Mouse (Mus musculus) midbrain, embryonic 10.5 days (tissue): ENCODE results near the gene Atg4c. TPM values are rescaled to one million over a fixed set of nuclear protein-coding genes. Genes with fewer than 3 reads are reported as not detected.

Source experiments
- DNase-seq: peaks from one replicate; pipeline ENCODE4 v3.0.0-alpha.2; 2017; ENCODE audit warnings: low spot score
- H3K27ac ChIP-seq: fragments of 300-500 bp; sonication (generic); replicated peaks from 2 replicates; pipeline ENCODE4 v1.5.1; 2016; ENCODE audit warnings: mild to moderate bottlenecking
- H3K27me3 ChIP-seq: fragments of 300-500 bp; sonication (generic); 2 replicates; pipeline ENCODE4 v1.6.1; 2016; ENCODE audit warnings: low read depth, mild to moderate bottlenecking; ENCODE audit not compliant: poor library complexity, severe bottlenecking
- H3K36me3 ChIP-seq: fragments of 300-500 bp; sonication (generic); 2 replicates; pipeline ENCODE4 v1.6.1; 2016; ENCODE audit warnings: mild to moderate bottlenecking, moderate library complexity
- H3K4me1 ChIP-seq: fragments of 300-500 bp; sonication (generic); 2 replicates; pipeline ENCODE4 v1.6.1; 2016
- H3K4me3 ChIP-seq: fragments of 300-500 bp; sonication (generic); 2 replicates; pipeline ENCODE4 v1.5.1; 2016; ENCODE audit warnings: mild to moderate bottlenecking, moderate library complexity
- H3K9me3 ChIP-seq: fragments of 300-500 bp; sonication (generic); replicated peaks from 2 replicates; pipeline ENCODE4 v1.6.1; 2016; ENCODE audit warnings: mild to moderate bottlenecking
- WGBS: fragments of 180-500 bp; shearing (Covaris S2); methylation state at CpG from one replicate; pipeline ENCODE4 v1.1.7; 2016; 5-methylcytosine and 5-hydroxymethylcytosine counted together
- polyA plus RNA-seq: library from polyadenylated mRNA; unstranded; fragments of >200 nt; fragmentation: Nextera tagmentation; extraction: Ambion mirVana; gene quantifications from 2 replicates; pipeline ENCODE4 v1.2.1, GENCODE M21; 2016

Atg4c gene
- polyA plus RNA-seq, result 11.6 and 15.2 TPM in 2 replicates

GRCm38 (mm10) chr4:99193810-99194582, at the start of gene Atg4c:
TSS of gene Atg4c (plus strand) at chr4:99193934.
- no peaks in the 10 kb centered on the region for H3K9me3 ChIP-seq

DNA sequence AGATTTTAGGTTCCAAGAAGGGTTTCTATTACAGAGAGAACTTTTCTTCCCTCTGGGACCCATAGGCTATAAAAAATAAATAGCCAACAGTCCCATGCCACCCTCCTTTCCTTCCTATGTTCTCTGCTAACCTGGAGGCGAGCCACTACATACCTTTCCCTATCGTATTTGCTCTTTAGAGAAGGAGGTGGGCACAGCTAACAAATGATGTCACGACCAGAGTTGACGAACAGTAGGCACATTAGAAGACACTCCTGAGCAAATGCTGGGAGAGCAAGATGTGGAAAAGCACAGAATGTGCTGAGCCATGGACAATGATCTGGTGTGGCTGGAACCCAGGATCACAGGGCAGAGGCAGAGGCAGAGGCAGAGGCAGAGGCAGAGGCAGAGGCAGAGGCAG, 42.3 kb upstream of the Atg4c start:
- no peak overlapping the region for H3K27ac ChIP-seq
- H3K27me3 ChIP-seq, result peaks cover 16% of the 10 kb centered on the region
- H3K36me3 ChIP-seq, result no peaks in the 10 kb centered on the region
- no peak for DNase-seq
- H3K9me3 ChIP-seq, result no peaks in the 10 kb centered on the region
- H3K4me3 ChIP-seq, result no peak overlapping the region
- 0 out of 2 replicates have a peak, but pooled peaks cover 3% of the 10 kb centered on the region for H3K4me1 ChIP-seq
- WGBS, result 92% methylated on average over 4 of the region's 4 CpGs

More at GRCm38 (mm10) chr4:99193810-99194582, at the start of gene Atg4c:
- DNase-seq, result peak; percentile 88
- no peaks in the 10 kb centered on the region for H3K36me3 ChIP-seq
- H3K4me3 ChIP-seq, result peak within 1 kb of the TSS; percentile 75
- WGBS, result under 1% methylated on average over 50 of the region's 50 CpGs
- peak within 1 kb of the TSS; percentile 97 for H3K27ac ChIP-seq
- H3K27me3 ChIP-seq, result no peaks in the 10 kb centered on the region
- peaks cover 17% of the 10 kb centered on the region for H3K4me1 ChIP-seq

GRCm38 (mm10) chr4:99151885-99152558, 41.7 kb upstream of the Atg4c start:
- DNase-seq, result no peak
- no peaks in the 10 kb centered on the region for H3K9me3 ChIP-seq
- no peak overlapping the region for H3K4me3 ChIP-seq
- peaks cover 22% of the 10 kb centered on the region for H3K27me3 ChIP-seq
- 0 out of 2 replicates have a peak, but pooled peaks cover 3% of the 10 kb centered on the region for H3K4me1 ChIP-seq
- no peak overlapping the region for H3K27ac ChIP-seq
- H3K36me3 ChIP-seq, result no peaks in the 10 kb centered on the region
- WGBS, result 64% methylated on average over 4 of the region's 4 CpGs

- no peak overlapping the region for H3K4me3 ChIP-seq
- no peak for DNase-seq
- no peaks in the 10 kb centered on the region for H3K9me3 ChIP-seq
- H3K27me3 ChIP-seq, result peaks cover 52% of the 10 kb centered on the region
- H3K4me1 ChIP-seq, result peaks cover 20% of the 10 kb centered on the region
- no peaks in the 10 kb centered on the region for H3K36me3 ChIP-seq
- WGBS, result 70% methylated on average over 11 of the region's 11 CpGs
- no peak overlapping the region for H3K27ac ChIP-seq
Measured at GRCm38 (mm10) chr4:99156641-99157307, 37.0 kb upstream of the Atg4c start.

- DNase-seq, result no peak
- H3K36me3 ChIP-seq, result no peaks in the 10 kb centered on the region
- H3K27me3 ChIP-seq, result peaks cover 69% of the 10 kb centered on the region
- WGBS, result 93% methylated on average over 5 of the region's 5 CpGs
- no peaks in the 10 kb centered on the region for H3K9me3 ChIP-seq
- H3K4me1 ChIP-seq, result peaks cover 36% of the 10 kb centered on the region
- H3K27ac ChIP-seq, result no peak overlapping the region
- no peak overlapping the region for H3K4me3 ChIP-seq
Measured at GRCm38 (mm10) chr4:99158495-99158894, 35.2 kb upstream of the Atg4c start.

DNA sequence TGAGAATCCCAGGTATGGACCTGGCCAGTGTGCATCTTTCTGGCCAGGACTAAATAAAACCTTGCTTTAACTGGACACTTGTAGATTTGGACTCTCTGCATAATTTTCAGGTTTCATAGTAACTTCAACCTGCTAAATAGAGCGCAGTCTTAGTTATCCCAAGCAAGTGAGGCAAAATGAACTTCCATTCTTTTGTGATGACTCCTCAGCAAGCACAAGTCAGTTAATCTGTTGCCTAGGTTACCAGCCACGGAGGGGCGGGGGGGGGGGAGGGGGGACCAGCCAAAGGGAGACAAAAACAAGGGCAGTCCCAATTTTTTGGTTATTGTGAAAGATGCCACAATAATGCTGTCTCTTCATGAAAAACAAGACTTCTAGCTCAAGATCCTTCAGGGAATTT, 33.3 kb upstream of the Atg4c start:
- Histone ChIP-seq H3K9me3 (no peaks in the 10 kb centered on the region), H3K36me3 (no peaks in the 10 kb centered on the region), H3K27me3 (peaks cover 80% of the 10 kb centered on the region), H3K27ac (peak overlapping the region; percentile 59; the same call in 1 of the 2 replicates), H3K4me3 (no peak overlapping the region), H3K4me1 (peaks cover 41% of the 10 kb centered on the region)
- WGBS, result 7% methylated on average over 3 of the region's 3 CpGs
- peak; percentile 65 for DNase-seq

- Histone ChIP-seq H3K27me3 (peaks cover 80% of the 10 kb centered on the region), H3K4me1 (peaks cover 41% of the 10 kb centered on the region), H3K9me3 (no peaks in the 10 kb centered on the region), H3K36me3 (no peaks in the 10 kb centered on the region), H3K4me3 (no peak overlapping the region), H3K27ac (no peak overlapping the region)
- no peak for DNase-seq
- WGBS, result 19% methylated on average over 5 of the region's 5 CpGs
Measured at GRCm38 (mm10) chr4:99160899-99161298, 32.8 kb upstream of the Atg4c start.

DNA sequence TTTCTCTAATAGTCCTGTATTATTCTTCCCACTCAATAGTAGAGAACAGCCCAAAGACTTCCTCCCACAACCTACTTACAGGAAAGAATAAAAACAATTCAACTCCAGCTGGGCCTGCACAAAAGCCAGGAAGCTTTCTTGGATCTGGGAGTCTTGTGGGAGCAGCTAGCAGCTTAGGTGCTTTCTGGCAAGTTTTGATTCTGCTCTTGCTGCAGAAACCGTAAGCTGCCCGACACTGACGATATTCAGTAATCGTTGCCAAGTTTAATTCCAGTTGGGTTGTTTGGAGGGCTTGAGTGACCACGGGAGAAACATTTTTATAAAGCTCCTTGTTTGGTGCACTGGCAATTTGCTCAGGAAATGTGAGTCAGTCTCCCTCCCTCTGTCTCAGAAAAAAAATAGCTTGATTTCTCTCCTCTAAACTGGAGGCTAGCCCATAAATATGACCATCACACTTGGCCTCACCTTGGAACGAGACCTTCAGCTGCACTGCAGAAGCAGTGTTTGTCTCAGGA, 32.2 kb upstream of the Atg4c start:
- peak overlapping the region; percentile 28; the same call in 1 of the 2 replicates for H3K4me3 ChIP-seq
- WGBS, result 9% methylated on average over 6 of the region's 6 CpGs
- H3K27ac ChIP-seq, result no peak overlapping the region
- peaks cover 41% of the 10 kb centered on the region for H3K4me1 ChIP-seq
- no peaks in the 10 kb centered on the region for H3K9me3 ChIP-seq
- H3K27me3 ChIP-seq, result peaks cover 83% of the 10 kb centered on the region
- DNase-seq, result peak; percentile 23
- no peaks in the 10 kb centered on the region for H3K36me3 ChIP-seq

DNA sequence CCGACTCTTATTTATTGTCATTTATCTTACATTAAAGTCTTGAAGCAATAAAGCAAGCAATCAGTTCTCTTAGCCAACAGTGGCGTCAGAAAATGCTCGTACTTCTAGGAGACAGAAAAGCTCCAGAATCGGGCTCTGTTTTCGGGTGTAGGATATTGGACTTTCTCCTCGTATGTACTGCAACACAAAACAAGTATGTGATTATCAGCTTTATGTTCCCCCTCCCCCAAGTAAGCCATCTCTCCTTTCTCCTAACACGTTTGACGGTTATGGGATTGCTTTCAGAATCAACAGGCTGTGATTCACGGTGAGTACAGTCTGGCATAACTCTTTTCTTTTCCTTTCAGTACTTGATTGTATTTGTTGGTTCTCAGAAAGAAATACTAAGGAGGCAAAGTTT, 30.7 kb upstream of the Atg4c start:
- 58% methylated on average over 9 of the region's 9 CpGs for WGBS
- peaks cover 41% of the 10 kb centered on the region for H3K4me1 ChIP-seq

GRCm38 (mm10) chr4:99163547-99163946, 30.2 kb upstream of the Atg4c start:
- peaks cover 41% of the 10 kb centered on the region for H3K4me1 ChIP-seq
- H3K36me3 ChIP-seq, result no peaks in the 10 kb centered on the region
- H3K27ac ChIP-seq, result no peak overlapping the region; the same call in 1 of the 2 replicates
- H3K27me3 ChIP-seq, result peaks cover 70% of the 10 kb centered on the region
- 9% methylated on average over 4 of the region's 4 CpGs for WGBS
- H3K9me3 ChIP-seq, result no peaks in the 10 kb centered on the region
- H3K4me3 ChIP-seq, result no peak overlapping the region
- DNase-seq, result peak; percentile 18

More for the DNA sequence above, 30.7 kb upstream of the Atg4c start:
- Histone ChIP-seq H3K27me3 (peaks cover 75% of the 10 kb centered on the region), H3K9me3 (no peaks in the 10 kb centered on the region), H3K36me3 (no peaks in the 10 kb centered on the region), H3K4me3 (no peak overlapping the region), H3K27ac (no peak overlapping the region)
- DNase-seq, result no peak

- Histone ChIP-seq H3K27me3 (peaks cover 27% of the 10 kb centered on the region), H3K9me3 (no peaks in the 10 kb centered on the region), H3K27ac (no peak overlapping the region), H3K36me3 (no peaks in the 10 kb centered on the region), H3K4me1 (0 out of 2 replicates have a peak, but pooled peaks cover under 1% of the 10 kb centered on the region), H3K4me3 (no peak overlapping the region)
- 96% methylated on average over 5 of the region's 5 CpGs for WGBS
- no peak for DNase-seq
Measured at GRCm38 (mm10) chr4:99168869-99169268, 24.9 kb upstream of the Atg4c start.

GRCm38 (mm10) chr4:99174265-99174664, 19.5 kb upstream of the Atg4c start:
- Histone ChIP-seq H3K27ac (no peak overlapping the region), H3K4me1 (no peaks in the 10 kb centered on the region; the same call in 1 of the 2 replicates), H3K27me3 (no peaks in the 10 kb centered on the region), H3K4me3 (no peak overlapping the region), H3K9me3 (no peaks in the 10 kb centered on the region), H3K36me3 (no peaks in the 10 kb centered on the region)
- no peak for DNase-seq
- 89% methylated on average over 7 of the region's 7 CpGs for WGBS
